Comparison of ENCODE assay signal across 1 mouse cellular context in genomic region chr8:123858941-123859647, GRCm38 (mm10).
TF ChIP-seq lines count a peak whose summit lies in the region.

No protein-coding gene starts in this region.

TF ChIP-seq in CH12.LX, 34 proteins besides CTCF, POLR2A, EP300 and RAD21 (continued from another document):
- no peak for TF ChIP-seq MAFK (IDR thresholded peaks at IDR 0.05; ENCODE audit: insufficient replicate concordance, low read length)
- peak; percentile 46; the same call in 1 of the 2 replicates for TF ChIP-seq IRF4 (IDR thresholded peaks at IDR 0.05; ENCODE audit: low read depth, low read length)
